9 mouse cellular contexts compared by ENCODE assay signal in genomic region chr16:5537286-5538204, GRCm38 (mm10).
A peak's percentile ranks its signal among the peaks of the same experiment; 100 is the strongest.
DNase-seq lines count a peak whose midpoint lies in the region; ATAC-seq and TF ChIP-seq lines count a peak whose summit lies in the region.
"Had no signal": no experiment of that assay in that cellular context is flagged by ENCODE, and none has a peak within 500 bp of the region (broad histone marks: within the 10 kb centered on the region; RNA-seq: fewer than 3 reads in every experiment).

No protein-coding gene starts in this region.

- H3K36me3 ChIP-seq in midbrain, embryonic 14.5 days (ENCODE audit: control insufficient read depth, insufficient read depth, low read length): no peaks in the 10 kb centered on the region

- no peaks in the 10 kb centered on the region for H3K27me3 ChIP-seq in midbrain, embryonic 14.5 days (ENCODE audit: control insufficient read depth, insufficient read depth, low read length)

- no peak overlapping the region for H3K4me3 ChIP-seq in left cerebral cortex, adult 2 months
- no peak overlapping the region for H3K4me3 ChIP-seq in midbrain, embryonic 14.5 days (replicated peaks; ENCODE audit: low read depth, low read length)

- no peak overlapping the region for H3K27ac ChIP-seq in left cerebral cortex, adult 2 months
- peak overlapping the region; percentile 70 for H3K27ac ChIP-seq in midbrain, embryonic 14.5 days (replicated peaks; ENCODE audit: low read depth, low read length)
- H3K27ac ChIP-seq: macrophage had no signal

- no peak for ATAC-seq in CD4-positive, CD25-positive, alpha-beta regulatory T cell, adult 4 months
- peak; percentile 27; the same call in 1 of the 2 replicates for ATAC-seq in midbrain, embryonic 14.5 days (ENCODE audit: low FRiP score, low TSS enrichment)

- 45% methylated on average over 11 of the region's 11 CpGs for WGBS in midbrain, embryonic 14.5 days

- no peak overlapping the region for H3K4me2 ChIP-seq in midbrain, embryonic 14.5 days (ENCODE audit: low read length)

- no peak overlapping the region for H3K9ac ChIP-seq in midbrain, embryonic 14.5 days (replicated peaks; ENCODE audit: low read length)

- DNase-seq in CD4-positive, CD25-positive, alpha-beta regulatory T cell, adult 2 months (ENCODE audit: low read depth, low spot score): peak; percentile 40
- DNase-seq in left cerebral cortex, adult 2 months (ENCODE audit: extremely low spot score in 1 of 2, low spot score in 2 of 2): no peak
- no peak for DNase-seq in left cerebral cortex, postnatal 25 days (ENCODE audit: low spot score in 2 of 2)
- peak; percentile 17 for DNase-seq in c-Kit-positive CD71-positive TER-119-positive erythroid progenitor cells, embryonic 14.5 days (ENCODE audit: low spot score)
- peak; percentile 55 for DNase-seq in midbrain, embryonic 14.5 days
- no peak for DNase-seq in frontal cortex, postnatal 10 days (ENCODE audit: low spot score in 2 of 2)
- no peak for DNase-seq in gastrocnemius, postnatal 10 days

- peak; percentile 62 for TF ChIP-seq CTCF in left cerebral cortex, adult 2 months (IDR thresholded peaks at IDR 0.05)

- H3K9me3 ChIP-seq in midbrain, embryonic 14.5 days (ENCODE audit: control insufficient read depth, low read length): no peaks in the 10 kb centered on the region

- peaks cover 18% of the 10 kb centered on the region for H3K4me1 ChIP-seq in midbrain, embryonic 14.5 days (ENCODE audit: control insufficient read depth, insufficient read depth, low read length)

- intact Hi-C loops in left cerebral cortex, adult 2 months (cut with DNase I): loop anchor here (5.0 kb wide), 2 partner anchors 230 to 395 kb away; no protein-coding TSS in a partner anchor
- intact Hi-C loops in left cerebral cortex, postnatal 25 days (cut with DNase I): loop anchor here (2.0 kb wide), 1 partner anchor 65 kb away; no protein-coding TSS in a partner anchor

Comparison
In these comparisons a context has a peak if more than half of its experiments do, and no peak if none do; other contexts are left out.
1. DNase-seq: peak in CD4-positive, CD25-positive, alpha-beta regulatory T cell, adult 2 months (single experiment), c-Kit-positive CD71-positive TER-119-positive erythroid progenitor cells, embryonic 14.5 days (single experiment) and midbrain, embryonic 14.5 days (single experiment); none in left cerebral cortex, adult 2 months (0 of 2), left cerebral cortex, postnatal 25 days (0 of 2), frontal cortex, postnatal 10 days (0 of 2) and gastrocnemius, postnatal 10 days (single experiment).